Mouse (Mus musculus): Measurements from ENCODE around the gene Hrk.

DNA sequence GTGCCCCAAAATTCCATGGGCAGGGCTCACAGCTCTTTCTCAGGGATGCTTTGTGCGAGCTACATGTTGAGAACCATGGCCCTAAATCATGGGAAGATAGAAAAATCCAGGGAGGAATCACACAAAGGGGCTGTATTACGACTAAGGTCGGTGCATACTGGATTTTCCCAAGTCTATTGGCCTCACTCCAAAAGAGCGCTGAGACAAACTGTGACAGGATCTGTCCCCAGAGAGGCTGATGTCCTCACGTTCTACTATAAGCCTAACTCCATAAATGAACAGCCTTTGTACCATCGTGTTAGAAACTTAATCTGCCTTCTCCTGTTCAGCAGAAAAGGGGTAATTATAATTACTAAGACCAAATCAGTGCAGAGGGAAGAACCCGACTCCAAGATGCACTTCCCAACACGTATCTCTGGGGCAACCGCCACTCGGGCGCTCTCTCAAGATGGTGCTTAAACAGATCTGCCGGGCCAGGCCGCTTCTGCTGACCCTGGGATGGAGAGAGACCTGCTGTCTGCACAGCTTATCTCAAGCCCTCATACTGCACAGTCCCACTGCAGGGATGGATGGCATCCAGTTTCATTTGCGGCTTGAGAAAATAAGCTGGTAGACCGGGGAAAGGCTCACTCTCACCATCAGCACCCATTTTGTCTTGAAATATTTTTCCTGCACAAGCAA lies 18.3 kb upstream of the Hrk start:
- TF ChIP-seq CTCF (IDR thresholded peaks at IDR 0.05; ENCODE audit: low read depth) = no peak
- TF ChIP-seq EP300 (IDR thresholded peaks at IDR 0.05; ENCODE audit: low read depth) = no peak
